Mouse (Mus musculus) G1E (cell line): ENCODE data around the gene Helb. TPM values are rescaled to one million over a fixed set of nuclear protein-coding genes. Genes with fewer than 3 reads are reported as not detected.
A peak's percentile ranks its signal among the peaks of the same experiment; 100 is the strongest.
"Not testable (repeated sequence)": the region's sequence is repeated elsewhere in the genome, so short reads cannot be mapped to it uniquely, and the experiment has no call there.

Experiments used
- ATAC-seq: 2 replicates; pipeline ENCODE4 v1.8.0; 2016; ENCODE audit warnings: mild to moderate bottlenecking; ENCODE audit not compliant: insufficient number of reproducible peaks, poor library complexity, low FRiP score, severe bottlenecking; ENCODE audit errors: extremely low read depth
- DNase-seq: peaks from one replicate; pipeline ENCODE4 v3.0.0; 2012; ENCODE audit warnings: low spot score
- H3K27me3 ChIP-seq: 2 replicates; pipeline ENCODE4 v1.6.1; 2012; ENCODE audit warnings: mild to moderate bottlenecking, low read length, inconsistent platforms; ENCODE audit not compliant: insufficient read depth
- H3K36me3 ChIP-seq: replicated peaks from 2 replicates; pipeline ENCODE3; 2012; ENCODE audit warnings: mild to moderate bottlenecking, inconsistent platforms
- H3K4me1 ChIP-seq: 2 replicates; pipeline ENCODE4 v1.6.1; 2012; ENCODE audit warnings: low read depth, low read length, inconsistent platforms, mixed read lengths; ENCODE audit not compliant: insufficient read depth
- H3K4me3 ChIP-seq: 2 replicates; pipeline ENCODE4 v1.5.1; 2012; ENCODE audit warnings: low read depth, mild to moderate bottlenecking, inconsistent platforms, low read length, moderate library complexity, mixed read lengths
- H3K9me3 ChIP-seq: replicated peaks from 2 replicates; pipeline ENCODE4 v1.6.1; 2012; ENCODE audit warnings: inconsistent platforms
- CTCF ChIP-seq: IDR thresholded peaks from 2 replicates; pipeline ENCODE4 v1.5.1; 2012; ENCODE audit warnings: low read depth, low read length, inconsistent platforms, mixed read lengths
- GATA1 ChIP-seq: IDR thresholded peaks from 2 replicates; pipeline ENCODE4 v1.6.1; 2012; ENCODE audit warnings: borderline replicate concordance, low read length, inconsistent platforms, mixed read lengths
- GATA2 ChIP-seq: IDR thresholded peaks from 2 replicates; pipeline ENCODE4 v1.6.1; 2012; ENCODE audit warnings: low read depth, low read length, inconsistent platforms, borderline replicate concordance
- POLR2AphosphoS5 ChIP-seq: IDR thresholded peaks from 2 replicates; pipeline ENCODE4 v1.6.1; 2012; ENCODE audit warnings: low read depth, low read length, inconsistent platforms; ENCODE audit not compliant: insufficient replicate concordance
- TAL1 ChIP-seq: conservative IDR thresholded peaks from 2 replicates; pipeline ENCODE4 v1.6.1; 2012; ENCODE audit warnings: low read depth, low read length, inconsistent platforms, mixed read lengths
- polyA plus RNA-seq: library from polyadenylated mRNA; stranded (reverse); fragments of >175 nt; gene quantifications from 2 replicates; pipeline ENCODE4 v1.2.3, GENCODE M21; 2012
- total RNA-seq, 2 experiments: library from RNA; stranded (forward) in 1 of 2; stranded (reverse) in 1 of 2; fragments of 200-1000 nt in 1 of 2; fragments of >200 nt in 1 of 2; fragmentation: Nextera tagmentation in 1 of 2; gene quantifications; 2 replicates each; pipeline ENCODE4 v1.2.3; 2014 to 2017

Gene Helb
- total and polyA plus RNA-seq, 3 experiments: 16.4 to 58.5 (median 51.0) TPM

DNA sequence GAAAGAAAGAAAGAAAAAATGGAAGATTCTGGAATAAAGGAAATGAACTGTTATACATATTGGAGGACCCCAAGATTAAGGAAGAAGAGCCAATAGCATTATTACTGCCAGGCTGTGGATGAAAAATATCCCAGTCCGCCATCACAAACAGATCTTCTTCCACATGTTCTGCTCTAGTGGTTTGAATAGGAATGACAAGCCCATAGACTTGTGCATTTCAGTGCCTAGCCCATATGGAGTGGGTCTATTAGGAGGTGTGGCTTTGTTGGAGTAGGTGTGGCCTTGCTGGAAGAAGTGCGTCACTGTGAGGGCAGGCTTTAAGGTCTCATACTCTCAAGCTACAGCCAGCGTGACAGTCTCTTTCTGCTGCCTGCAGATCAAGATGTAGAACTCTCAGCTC lies 10.9 kb upstream of the Helb start:
- peaks cover 8% of the 10 kb centered on the region for H3K27me3 ChIP-seq
- TF ChIP-seq GATA2 (no peak), TAL1 (no peak), GATA1 (no peak), POLR2AphosphoS5 (no peak), CTCF (no peak)
- no peak for DNase-seq
- H3K36me3 ChIP-seq: no peaks in the 10 kb centered on the region
- H3K4me1 ChIP-seq: 0 out of 2 replicates have a peak, but pooled peaks cover 2% of the 10 kb centered on the region
- no peak for ATAC-seq
- no peak overlapping the region for H3K4me3 ChIP-seq
- no peaks in the 10 kb centered on the region for H3K9me3 ChIP-seq

DNA sequence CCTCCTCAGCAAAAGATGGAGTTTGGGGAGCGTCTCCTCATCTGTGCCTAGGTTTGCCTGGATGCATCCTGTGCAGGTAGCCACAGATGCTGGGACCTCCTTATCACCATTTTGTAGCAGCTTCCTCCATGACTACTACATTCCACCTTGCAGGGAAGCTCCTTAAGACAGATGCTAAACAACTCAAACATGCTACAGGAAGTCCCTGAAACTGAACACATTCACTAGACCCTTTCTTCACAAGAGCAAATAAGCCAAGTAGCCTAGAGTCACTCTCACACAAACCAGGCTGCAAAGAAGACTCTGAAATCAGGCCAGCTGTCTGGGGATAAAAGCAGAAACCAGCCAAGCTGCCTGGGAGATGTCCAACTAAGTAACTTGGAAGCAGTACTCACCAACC lies 2.5 kb upstream of the Helb start:
- no peak overlapping the region for H3K4me3 ChIP-seq

DNA sequence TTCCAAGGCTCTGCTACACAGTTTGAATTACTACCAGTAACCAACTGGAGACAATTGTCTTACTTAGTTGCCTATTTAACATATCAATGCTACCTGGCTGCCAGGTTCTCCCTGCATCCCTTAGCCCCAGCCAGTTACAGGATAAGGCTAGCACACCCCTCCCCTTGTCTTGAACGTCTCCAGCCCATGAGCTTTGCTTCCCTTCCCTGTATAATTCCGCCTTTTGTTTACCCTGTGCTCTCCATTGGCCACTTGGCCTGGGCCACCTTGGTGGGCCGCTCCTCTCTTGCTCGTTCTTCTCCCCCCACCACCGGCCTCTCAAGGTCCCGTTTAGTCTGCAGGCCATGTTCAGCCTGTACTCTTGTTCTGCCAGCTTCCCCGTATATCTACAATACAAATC lies 1.7 kb upstream of the Helb start:
- Histone ChIP-seq H3K36me3 (peaks cover 20% of the 10 kb centered on the region), H3K9me3 (no peaks in the 10 kb centered on the region), H3K27me3 (no peaks in the 10 kb centered on the region), H3K4me3 (no peak overlapping the region), H3K4me1 (peaks cover 15% of the 10 kb centered on the region)
- TF ChIP-seq GATA2 (no peak), GATA1 (no peak), POLR2AphosphoS5 (no peak), TAL1 (no peak), CTCF (no peak)
- ATAC-seq (no peak), DNase-seq (no peak)

More for the DNA sequence above, 2.5 kb upstream of the Helb start:
- Histone ChIP-seq H3K9me3 (no peaks in the 10 kb centered on the region), H3K27me3 (no peaks in the 10 kb centered on the region), H3K4me1 (peaks cover 15% of the 10 kb centered on the region), H3K36me3 (peaks cover 13% of the 10 kb centered on the region)
- no peak for ATAC-seq
- no peak for DNase-seq
- TF ChIP-seq GATA2 (no peak), POLR2AphosphoS5 (no peak), GATA1 (no peak), CTCF (no peak), TAL1 (no peak)

DNA sequence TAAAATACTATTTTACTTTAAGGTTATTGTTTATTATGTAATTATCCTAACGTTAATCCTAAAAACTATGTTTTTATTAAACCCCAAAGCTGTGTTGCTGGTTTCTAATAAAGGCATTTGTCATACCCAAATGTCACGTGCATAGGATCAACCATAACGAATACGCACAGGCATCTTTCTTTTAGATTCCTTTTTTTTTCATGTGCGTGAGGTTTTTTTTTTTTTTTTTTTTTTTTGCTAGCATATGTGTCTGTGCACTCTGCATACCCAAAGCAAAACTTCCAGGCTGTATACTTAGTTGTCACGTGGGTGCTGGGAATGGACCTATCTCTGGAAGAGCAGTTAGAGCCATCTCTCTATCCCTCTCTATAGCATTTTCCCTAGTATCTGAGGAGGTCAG lies 1.2 kb upstream of the Helb start:
- H3K36me3 ChIP-seq: peaks cover 25% of the 10 kb centered on the region
- no peak for TF ChIP-seq CTCF
- TF ChIP-seq GATA1: no peak
- no peak for TF ChIP-seq POLR2AphosphoS5
- no peak for TF ChIP-seq TAL1
- TF ChIP-seq GATA2: no peak

DNA sequence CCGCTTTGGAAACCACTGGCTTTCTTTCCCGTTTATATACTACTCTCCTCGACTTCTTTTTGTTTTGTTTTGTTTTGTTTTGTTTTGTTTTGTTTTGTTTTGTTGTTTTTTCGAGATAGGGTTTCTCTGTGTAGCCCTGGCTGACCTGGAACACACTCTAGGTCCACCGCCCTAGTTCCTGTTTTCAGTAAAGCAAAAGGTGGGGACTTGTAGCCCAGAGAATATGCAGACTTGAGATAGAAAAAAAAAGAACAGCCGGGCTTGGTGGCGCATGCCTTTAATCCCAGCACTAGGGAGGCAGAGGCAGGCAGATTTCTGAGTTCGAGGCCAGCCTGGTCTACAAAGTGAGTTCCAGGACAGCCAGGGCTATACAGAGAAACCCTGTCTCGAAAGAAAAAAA lies 695 bp upstream of the Helb start:
- ATAC-seq, H3K9me3 ChIP-seq, DNase-seq, H3K27me3 ChIP-seq: not testable (repeated sequence)
- H3K36me3 ChIP-seq: peaks cover 30% of the 10 kb centered on the region
- H3K4me1 ChIP-seq: peaks cover 15% of the 10 kb centered on the region
- peak overlapping the region; percentile 85 for H3K4me3 ChIP-seq

More for the DNA sequence above, 1.2 kb upstream of the Helb start:
- ATAC-seq: no peak
- Histone ChIP-seq H3K9me3 (no peaks in the 10 kb centered on the region), H3K4me1 (peaks cover 15% of the 10 kb centered on the region), H3K4me3 (no peak overlapping the region), H3K27me3 (no peaks in the 10 kb centered on the region)
- no peak for DNase-seq

DNA sequence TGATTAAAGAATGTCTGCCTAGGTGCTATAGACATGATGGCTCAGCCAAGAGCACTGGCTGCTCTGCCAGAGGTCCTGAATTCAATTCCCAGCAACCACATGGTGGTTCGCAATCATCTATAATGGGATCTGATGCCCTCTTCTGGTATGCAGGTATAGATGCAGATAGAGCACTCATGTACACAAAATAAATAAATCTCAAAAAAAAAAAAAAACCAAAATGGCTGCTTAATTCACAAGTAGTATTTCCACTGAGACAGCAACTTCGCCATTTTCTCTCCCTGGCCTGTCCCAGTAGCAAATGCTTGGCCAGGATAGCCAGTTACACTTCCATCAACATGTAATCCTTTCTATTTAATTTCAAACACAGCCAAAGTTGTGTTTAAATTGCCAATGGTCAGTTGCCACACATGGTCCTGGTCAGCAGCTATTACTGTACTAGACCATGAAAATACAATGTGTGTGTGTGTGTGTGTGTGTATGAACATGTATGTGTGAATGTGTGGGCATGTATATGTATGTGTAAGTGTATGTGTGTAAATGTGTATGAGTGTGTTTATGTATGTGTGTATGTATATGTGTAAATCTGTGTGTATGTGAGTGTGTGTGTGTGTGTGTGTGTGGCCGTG lies 982 bp downstream of the Helb start:
- Histone ChIP-seq H3K27me3 (no peaks in the 10 kb centered on the region), H3K4me3 (peak overlapping the region; percentile 85), H3K9me3 (no peaks in the 10 kb centered on the region), H3K4me1 (peaks cover 15% of the 10 kb centered on the region), H3K36me3 (peaks cover 45% of the 10 kb centered on the region)
- DNase-seq (no peak), ATAC-seq (no peak)
- TF ChIP-seq GATA2: no peak
- TF ChIP-seq TAL1: no peak
- no peak for TF ChIP-seq GATA1

DNA sequence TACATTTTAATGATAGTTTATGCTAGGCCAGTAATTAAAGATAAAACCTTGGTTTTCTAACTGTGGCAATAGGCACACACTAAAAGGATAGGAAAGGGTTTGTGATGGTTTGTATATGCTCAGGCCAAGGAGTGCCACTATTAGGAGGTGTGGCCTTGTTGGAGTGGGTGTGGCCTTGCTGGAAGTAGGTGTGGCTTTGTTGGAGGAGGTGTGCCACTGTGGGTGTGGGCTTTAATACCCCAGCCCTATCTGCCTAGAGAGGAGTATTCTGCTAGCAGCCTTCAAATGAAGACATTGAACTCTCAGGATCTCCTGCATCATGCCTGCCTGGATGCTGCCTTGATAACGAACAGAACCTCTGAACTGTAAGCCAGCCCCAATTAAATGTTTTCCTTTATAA lies 12.0 kb downstream of the Helb start:
- H3K4me1 ChIP-seq: peaks cover 14% of the 10 kb centered on the region
- H3K27me3 ChIP-seq: no peaks in the 10 kb centered on the region
- no peak for DNase-seq
- no peaks in the 10 kb centered on the region for H3K9me3 ChIP-seq
- TF ChIP-seq GATA2: no peak
- TF ChIP-seq CTCF: no peak
- TF ChIP-seq POLR2AphosphoS5: no peak
- TF ChIP-seq TAL1: no peak
- no peak for TF ChIP-seq GATA1
- no peak overlapping the region for H3K4me3 ChIP-seq
- ATAC-seq: no peak
- peaks cover 90% of the 10 kb centered on the region for H3K36me3 ChIP-seq
